Mouse (Mus musculus): Measurements from ENCODE around the gene Prkn.

DNA sequence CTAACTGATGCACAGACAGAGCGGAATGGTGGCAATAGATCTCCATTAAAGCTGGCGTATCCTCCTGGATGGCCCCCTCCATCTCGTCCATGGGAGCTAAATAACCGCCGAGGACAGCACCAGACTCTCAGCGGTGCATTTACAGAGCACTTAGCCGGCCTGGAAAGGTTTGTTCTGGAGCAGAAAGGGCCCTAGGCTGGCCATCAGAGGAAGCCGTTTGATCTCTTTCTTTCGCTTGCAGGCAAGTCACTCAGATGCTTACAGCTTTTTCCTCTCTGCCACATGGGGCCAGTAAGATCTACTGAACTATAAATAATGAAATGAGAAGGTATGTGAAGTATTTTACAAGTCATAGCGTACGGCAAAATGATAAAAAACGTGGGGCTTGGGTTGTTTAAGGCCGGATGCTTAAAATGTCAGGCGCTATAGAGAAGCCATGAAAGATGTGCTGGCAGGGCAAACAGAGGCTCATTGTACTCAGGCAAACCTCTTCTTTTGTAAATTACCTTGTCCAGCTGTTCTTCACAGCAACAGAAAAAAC, 1189.8 kb downstream of the Prkn start:
- no peak for TF ChIP-seq CTCF (IDR thresholded peaks at IDR 0.05; ENCODE audit: low read depth)
- no peak for TF ChIP-seq EP300 (optimal IDR thresholded peaks at IDR 0.05)
